Mouse (Mus musculus) megakaryocyte-erythroid progenitor cell, adult 5-6 weeks (primary cell): Measurements from ENCODE around the gene Metrn. TPM values are rescaled to one million over a fixed set of nuclear protein-coding genes. Genes with fewer than 3 reads are reported as not detected.

Experiments used
- ATAC-seq: replicated peaks from 2 replicates; pipeline ENCODE4 v1.8.0; 2016; ENCODE audit warnings: mild to moderate bottlenecking, inconsistent platforms; ENCODE audit not compliant: severe bottlenecking, poor library complexity, low FRiP score, low TSS enrichment
- total RNA-seq, 2 experiments: library from RNA; stranded (forward) in 1 of 2; stranded (reverse) in 1 of 2; fragments of 200-1000, 215-1000 nt in 1 of 2; fragments of >200 nt in 1 of 2; fragmentation: Nextera tagmentation in 1 of 2; gene quantifications; 2 replicates each; pipeline ENCODE4 v1.2.3; 2014 to 2017

The Metrn gene
- 20.6 and 22.9 TPM in 2 replicates for total RNA-seq (2014; fragmentation: Nextera tagmentation)
- total RNA-seq (2017) = 11.3 and 15.5 TPM in 2 replicates

GRCm38 (mm10) chr17:25796951-25797369 is at the start of gene Metrn:
TSS of gene Metrn (minus strand) at chr17:25797136.
- peak; percentile 62 for ATAC-seq

- peak; percentile 90 for ATAC-seq
Observed at GRCm38 (mm10) chr17:25844396-25844901, 47.5 kb upstream of the Metrn start, which contains the start of gene Rhot2. TSS of gene Rhot2 (minus strand) at chr17:25844851.

GRCm38 (mm10) chr17:25843636-25844395 is 46.9 kb upstream of the Metrn start:
- 0 out of 2 replicates have a peak, but pooled peaks have one; percentile 11 for ATAC-seq

- no peak for ATAC-seq
Observed at GRCm38 (mm10) chr17:25843122-25843521, 46.2 kb upstream of the Metrn start.

- no peak for ATAC-seq
Observed at GRCm38 (mm10) chr17:25842509-25842908, 45.6 kb upstream of the Metrn start.

- no peak for ATAC-seq
Observed at GRCm38 (mm10) chr17:25841117-25841880, 44.4 kb upstream of the Metrn start, which contains the start of gene Gm20683. TSS of gene Gm20683 (minus strand) at chr17:25841763.

- ATAC-seq = no peak
Observed at GRCm38 (mm10) chr17:25840519-25840918, 43.6 kb upstream of the Metrn start.

GRCm38 (mm10) chr17:25839455-25840235 is 42.7 kb upstream of the Metrn start:
- no peak for ATAC-seq

- ATAC-seq = no peak
Observed at GRCm38 (mm10) chr17:25838904-25839303, 42.0 kb upstream of the Metrn start.

- no peak for ATAC-seq
Observed at GRCm38 (mm10) chr17:25837533-25837932, 40.6 kb upstream of the Metrn start.

- ATAC-seq = 0 out of 2 replicates have a peak, but pooled peaks have one; percentile 12
Observed at GRCm38 (mm10) chr17:25837076-25837410, 40.1 kb upstream of the Metrn start, which contains the start of gene Rhbdl1. TSS of gene Rhbdl1 (minus strand) at chr17:25837295.

- no peak for ATAC-seq
Observed at GRCm38 (mm10) chr17:25836397-25837075, 39.6 kb upstream of the Metrn start.

GRCm38 (mm10) chr17:25835816-25836215 is 38.9 kb upstream of the Metrn start:
- ATAC-seq = no peak

- ATAC-seq = no peak
Observed at GRCm38 (mm10) chr17:25835301-25835700, 38.4 kb upstream of the Metrn start.

- ATAC-seq = no peak
Observed at GRCm38 (mm10) chr17:25834595-25835222, 37.8 kb upstream of the Metrn start.

- no peak for ATAC-seq
Observed at GRCm38 (mm10) chr17:25833961-25834594, 37.1 kb upstream of the Metrn start.

GRCm38 (mm10) chr17:25833291-25833663 is 36.3 kb upstream of the Metrn start, which contains the start of gene Stub1:
TSS of gene Stub1 (minus strand) at chr17:25833404.
- ATAC-seq = peak; percentile 7; the same call in 1 of the 2 replicates
